Mouse (Mus musculus) limb, embryonic 15.5 days (tissue): ENCODE measurements around the gene 1700066M21Rik. TPM values are rescaled to one million over a fixed set of nuclear protein-coding genes. Genes with fewer than 3 reads are reported as not detected.

Source experiments
- ATAC-seq: fragments of 200-750 bp; cut with Nextera tagmentation; 2 replicates; pipeline ENCODE4 v1.8.0; 2017; ENCODE audit warnings: low read depth, moderate TSS enrichment; ENCODE audit not compliant: insufficient number of reproducible peaks, low FRiP score, low TSS enrichment
- H3K27ac ChIP-seq: fragments of 300-500 bp; sonication (generic); 2 replicates; pipeline ENCODE4 v1.5.1; 2015; ENCODE audit warnings: moderate library complexity, mild to moderate bottlenecking, inconsistent platforms
- H3K27me3 ChIP-seq: fragments of 300-500 bp; sonication (generic); 2 replicates; pipeline ENCODE4 v1.6.1; 2015; ENCODE audit warnings: inconsistent platforms
- H3K36me3 ChIP-seq: fragments of 300-500 bp; sonication (generic); 2 replicates; pipeline ENCODE4 v1.6.1; 2015; ENCODE audit warnings: inconsistent platforms
- H3K4me1 ChIP-seq: fragments of 300-500 bp; sonication (generic); 2 replicates; pipeline ENCODE4 v1.6.1; 2015; ENCODE audit warnings: inconsistent platforms
- H3K4me2 ChIP-seq: fragments of 300-500 bp; sonication (generic); 2 replicates; pipeline ENCODE4 v1.6.1; 2015; ENCODE audit warnings: mild to moderate bottlenecking, inconsistent platforms
- H3K4me3 ChIP-seq: fragments of 300-500 bp; sonication (generic); 2 replicates; pipeline ENCODE4 v1.5.1; 2015; ENCODE audit warnings: mild to moderate bottlenecking, inconsistent platforms
- H3K9ac ChIP-seq: fragments of 300-500 bp; sonication (generic); 2 replicates; pipeline ENCODE4 v1.6.1; 2015; ENCODE audit warnings: inconsistent platforms
- H3K9me3 ChIP-seq: fragments of 300-500 bp; sonication (generic); 2 replicates; pipeline ENCODE4 v1.6.1; 2016; ENCODE audit warnings: inconsistent platforms
- WGBS: fragments of 180-500 bp; shearing (Covaris S2); methylation state at CpG from one replicate; pipeline ENCODE4 v1.1.7; 2015; 5-methylcytosine and 5-hydroxymethylcytosine counted together
- polyA plus RNA-seq: library from polyadenylated mRNA; unstranded; fragments of >200 nt; fragmentation: Nextera tagmentation; extraction: Ambion mirVana; gene quantifications from 2 replicates; pipeline ENCODE4 v1.2.1, GENCODE M21; 2015

1700066M21Rik gene
- polyA plus RNA-seq, 1 experiment from 2014 or later: 15.9 TPM

- WGBS: 83% methylated on average over 3 of the region's 3 CpGs
- ATAC-seq: no peak
- no peak overlapping the region for H3K27ac ChIP-seq
- H3K4me3 ChIP-seq: no peak overlapping the region
- H3K9ac ChIP-seq: no peak overlapping the region
- no peaks in the 10 kb centered on the region for H3K27me3 ChIP-seq
- no peaks in the 10 kb centered on the region for H3K36me3 ChIP-seq
- no peaks in the 10 kb centered on the region for H3K4me1 ChIP-seq
- H3K9me3 ChIP-seq: no peaks in the 10 kb centered on the region
- no peak overlapping the region for H3K4me2 ChIP-seq
These were observed 10.0 kb upstream of the 1700066M21Rik start for GRCm38 (mm10) chr1:57367446-57367845.

GRCm38 (mm10) chr1:57369111-57369510, 8.3 kb upstream of the 1700066M21Rik start:
- ATAC-seq: no peak

GRCm38 (mm10) chr1:57370451-57370850, 7.0 kb upstream of the 1700066M21Rik start:
- Histone ChIP-seq H3K4me2 (no peak overlapping the region), H3K36me3 (no peaks in the 10 kb centered on the region)

More at GRCm38 (mm10) chr1:57369111-57369510, 8.3 kb upstream of the 1700066M21Rik start:
- Histone ChIP-seq H3K9ac (no peak overlapping the region), H3K36me3 (no peaks in the 10 kb centered on the region), H3K4me2 (no peak overlapping the region), H3K4me3 (no peak overlapping the region), H3K9me3 (no peaks in the 10 kb centered on the region), H3K27ac (no peak overlapping the region), H3K27me3 (no peaks in the 10 kb centered on the region), H3K4me1 (no peaks in the 10 kb centered on the region)
- 81% methylated on average over 4 of the region's 4 CpGs for WGBS

GRCm38 (mm10) chr1:57375276-57375675, 2.1 kb upstream of the 1700066M21Rik start:
- H3K4me2 ChIP-seq: no peak overlapping the region
- no peak overlapping the region for H3K9ac ChIP-seq
- no peak overlapping the region for H3K27ac ChIP-seq
- no peak overlapping the region for H3K4me3 ChIP-seq
- no peaks in the 10 kb centered on the region for H3K27me3 ChIP-seq
- H3K9me3 ChIP-seq: no peaks in the 10 kb centered on the region
- 93% methylated on average over 2 of the region's 2 CpGs for WGBS
- H3K36me3 ChIP-seq: no peaks in the 10 kb centered on the region
- no peak for ATAC-seq
- H3K4me1 ChIP-seq: peaks cover 6% of the 10 kb centered on the region; the same call in 1 of the 2 replicates

More at GRCm38 (mm10) chr1:57370451-57370850, 7.0 kb upstream of the 1700066M21Rik start:
- Histone ChIP-seq H3K27me3 (no peaks in the 10 kb centered on the region), H3K4me3 (no peak overlapping the region), H3K9me3 (no peaks in the 10 kb centered on the region), H3K27ac (no peak overlapping the region), H3K9ac (no peak overlapping the region), H3K4me1 (no peaks in the 10 kb centered on the region)
- no peak for ATAC-seq
- 84% methylated on average over 4 of the region's 4 CpGs for WGBS

GRCm38 (mm10) chr1:57376806-57377205, 614 bp upstream of the 1700066M21Rik start:
- ATAC-seq: no peak
- H3K27ac ChIP-seq: no peak overlapping the region
- H3K4me1 ChIP-seq: peaks cover 6% of the 10 kb centered on the region; the same call in 1 of the 2 replicates
- H3K9me3 ChIP-seq: no peaks in the 10 kb centered on the region
- peak overlapping the region; percentile 94 for H3K4me2 ChIP-seq
- 64% methylated on average over 6 of the region's 6 CpGs for WGBS
- H3K9ac ChIP-seq: no peak overlapping the region
- no peaks in the 10 kb centered on the region for H3K27me3 ChIP-seq
- peak overlapping the region; percentile 94 for H3K4me3 ChIP-seq
- no peaks in the 10 kb centered on the region for H3K36me3 ChIP-seq

- no peak for ATAC-seq
- Histone ChIP-seq H3K36me3 (peaks cover 10% of the 10 kb centered on the region), H3K27ac (no peak overlapping the region), H3K9me3 (no peaks in the 10 kb centered on the region), H3K4me2 (no peak overlapping the region), H3K9ac (no peak overlapping the region), H3K4me3 (no peak overlapping the region), H3K27me3 (no peaks in the 10 kb centered on the region), H3K4me1 (no peaks in the 10 kb centered on the region)
These were observed 9.1 kb downstream of the 1700066M21Rik start for GRCm38 (mm10) chr1:57386519-57386918.

GRCm38 (mm10) chr1:57387876-57388275, 10.5 kb downstream of the 1700066M21Rik start:
- WGBS: 66% methylated on average over 2 of the region's 2 CpGs
- H3K9me3 ChIP-seq: no peaks in the 10 kb centered on the region
- H3K9ac ChIP-seq: no peak overlapping the region
- H3K4me1 ChIP-seq: no peaks in the 10 kb centered on the region
- no peak overlapping the region for H3K4me3 ChIP-seq
- no peak overlapping the region for H3K4me2 ChIP-seq
- H3K27me3 ChIP-seq: no peaks in the 10 kb centered on the region
- ATAC-seq: no peak
- peaks cover 17% of the 10 kb centered on the region for H3K36me3 ChIP-seq
- H3K27ac ChIP-seq: no peak overlapping the region

- 89% methylated on average over 8 of the region's 8 CpGs for WGBS
- H3K4me1 ChIP-seq: no peaks in the 10 kb centered on the region
- H3K36me3 ChIP-seq: peaks cover 23% of the 10 kb centered on the region
- no peaks in the 10 kb centered on the region for H3K27me3 ChIP-seq
- no peak overlapping the region for H3K9ac ChIP-seq
- ATAC-seq: no peak
- H3K27ac ChIP-seq: no peak overlapping the region
- no peak overlapping the region for H3K4me3 ChIP-seq
- H3K4me2 ChIP-seq: no peak overlapping the region
- no peaks in the 10 kb centered on the region for H3K9me3 ChIP-seq
These were observed 11.2 kb downstream of the 1700066M21Rik start for GRCm38 (mm10) chr1:57388402-57389155.

- Histone ChIP-seq H3K4me2 (no peak overlapping the region), H3K27ac (no peak overlapping the region), H3K9me3 (no peaks in the 10 kb centered on the region), H3K4me1 (no peaks in the 10 kb centered on the region), H3K9ac (no peak overlapping the region), H3K36me3 (peaks cover 34% of the 10 kb centered on the region), H3K4me3 (no peak overlapping the region), H3K27me3 (no peaks in the 10 kb centered on the region)
- WGBS: 98% methylated on average over 4 of the region's 4 CpGs
- no peak for ATAC-seq
These were observed 13.8 kb downstream of the 1700066M21Rik start for GRCm38 (mm10) chr1:57390993-57391790.

GRCm38 (mm10) chr1:57392417-57392816, 15.0 kb downstream of the 1700066M21Rik start:
- peaks cover 41% of the 10 kb centered on the region for H3K36me3 ChIP-seq
- no peak overlapping the region for H3K4me3 ChIP-seq
- H3K9me3 ChIP-seq: no peaks in the 10 kb centered on the region
- no peaks in the 10 kb centered on the region for H3K27me3 ChIP-seq
- H3K4me2 ChIP-seq: no peak overlapping the region
- ATAC-seq: no peak
- H3K4me1 ChIP-seq: no peaks in the 10 kb centered on the region
- 81% methylated on average over 4 of the region's 4 CpGs for WGBS
- no peak overlapping the region for H3K27ac ChIP-seq
- H3K9ac ChIP-seq: no peak overlapping the region

- Histone ChIP-seq H3K4me1 (no peaks in the 10 kb centered on the region), H3K27me3 (no peaks in the 10 kb centered on the region), H3K4me3 (no peak overlapping the region), H3K4me2 (no peak overlapping the region), H3K9ac (no peak overlapping the region), H3K27ac (no peak overlapping the region), H3K36me3 (peaks cover 44% of the 10 kb centered on the region), H3K9me3 (no peaks in the 10 kb centered on the region)
- ATAC-seq: no peak
- WGBS: 62% methylated on average over 3 of the region's 3 CpGs
These were observed 16.6 kb downstream of the 1700066M21Rik start for GRCm38 (mm10) chr1:57394051-57394450.

- no peak overlapping the region for H3K27ac ChIP-seq
- H3K36me3 ChIP-seq: peaks cover 40% of the 10 kb centered on the region
- H3K9me3 ChIP-seq: no peaks in the 10 kb centered on the region
- peaks cover 4% of the 10 kb centered on the region for H3K4me1 ChIP-seq
- H3K27me3 ChIP-seq: no peaks in the 10 kb centered on the region
- H3K4me2 ChIP-seq: no peak overlapping the region
- H3K9ac ChIP-seq: no peak overlapping the region
- no peak overlapping the region for H3K4me3 ChIP-seq
- WGBS: 87% methylated on average over 2 of the region's 2 CpGs
- ATAC-seq: no peak
These were observed 22.9 kb downstream of the 1700066M21Rik start for GRCm38 (mm10) chr1:57400321-57400720.
